Mouse (Mus musculus): ENCODE measurements around the gene Itpkb.

GRCm38 (mm10) chr1:180388481-180388880 lies 58.2 kb downstream of the Itpkb start:
- TF ChIP-seq POLR2A (IDR thresholded peaks at IDR 0.05; ENCODE audit: insufficient read depth, low read length): no peak
- no peak for TF ChIP-seq CTCF (IDR thresholded peaks at IDR 0.05; ENCODE audit: low read depth, low read length)
- TF ChIP-seq EP300 (IDR thresholded peaks at IDR 0.05; ENCODE audit: insufficient read depth, low read depth, low read length): no peak
